Mouse (Mus musculus) liver, embryonic 14.5 days (tissue): Measurements from ENCODE around the gene Pdcd1lg2. TPM values are rescaled to one million over a fixed set of nuclear protein-coding genes. Genes with fewer than 3 reads are reported as not detected.

ENCODE experiments used
- ATAC-seq: fragments of 200-750 bp; cut with Nextera tagmentation; 2 replicates; pipeline ENCODE4 v1.8.0; 2017; ENCODE audit warnings: moderate number of reproducible peaks, mild to moderate bottlenecking, moderate library complexity; ENCODE audit not compliant: insufficient read depth
- DNase-seq, 3 experiments: peaks; one replicate each; pipeline ENCODE4 v3.0.0-alpha.2; 2012 to 2013; ENCODE audit warnings: low read depth in 3 of 3, low spot score in 3 of 3
- H3K27ac ChIP-seq: fragments of 300-500 bp; sonication (generic); 2 replicates; pipeline ENCODE4 v1.5.1; 2014; ENCODE audit warnings: moderate library complexity, mild to moderate bottlenecking, control low read depth, inconsistent platforms
- H3K27me3 ChIP-seq: fragments of 300-500 bp; sonication (generic); 2 replicates; pipeline ENCODE4 v1.6.1; 2014; ENCODE audit warnings: mild to moderate bottlenecking, low read length, moderate library complexity; ENCODE audit not compliant: control insufficient read depth, insufficient read depth
- H3K36me3 ChIP-seq: fragments of 300-500 bp; sonication (generic); replicated peaks from 2 replicates; pipeline ENCODE4 v1.6.1; 2014; ENCODE audit warnings: low read depth; ENCODE audit not compliant: control insufficient read depth, insufficient read depth
- H3K4me1 ChIP-seq, 2 experiments: fragments of 200-500 bp in 1 of 2; fragments of 300-500 bp in 1 of 2; sonication (generic) in 1 of 2; replicated peaks; 2 replicates each; pipeline ENCODE4 v1.6.1; 2012 to 2014; ENCODE audit warnings: antibody characterized with exemption in 1 of 2, inconsistent platforms in 1 of 2, low read length in 1 of 2; ENCODE audit not compliant: control insufficient read depth in 2 of 2, insufficient read depth in 2 of 2
- H3K4me2 ChIP-seq: fragments of 300-500 bp; sonication (generic); 2 replicates; pipeline ENCODE4 v1.6.1; 2014; ENCODE audit warnings: low read depth, mild to moderate bottlenecking, control low read depth, moderate library complexity
- H3K4me3 ChIP-seq, 2 experiments: fragments of 200-500 bp in 1 of 2; fragments of 300-500 bp in 1 of 2; sonication (generic) in 1 of 2; 2 replicates each; pipeline ENCODE4 v1.5.1; 2012 to 2014; ENCODE audit warnings: low read depth in 2 of 2, low read length in 2 of 2, mild to moderate bottlenecking in 2 of 2, control low read depth in 1 of 2, inconsistent platforms in 1 of 2, moderate library complexity in 1 of 2; ENCODE audit not compliant: insufficient read depth in 1 of 2
- H3K9ac ChIP-seq: fragments of 300-500 bp; sonication (generic); replicated peaks from 2 replicates; pipeline ENCODE4 v1.6.1; 2014; ENCODE audit warnings: mild to moderate bottlenecking, control low read depth, moderate library complexity
- H3K9me3 ChIP-seq: fragments of 300-500 bp; sonication (generic); 2 replicates; pipeline ENCODE4 v1.6.1; 2016; ENCODE audit warnings: low read length, mixed read lengths; ENCODE audit not compliant: control insufficient read depth
- CTCF ChIP-seq: IDR thresholded peaks from 2 replicates; pipeline ENCODE4 v1.5.1; 2016; ENCODE audit warnings: antibody characterized with exemption, low read depth, control low read depth
- EP300 ChIP-seq: IDR thresholded peaks from 2 replicates; pipeline ENCODE4 v1.6.1; 2016; ENCODE audit warnings: antibody characterized with exemption, low read depth
- WGBS: fragments of 180-500 bp; shearing (Covaris S2); extraction: QIAGEN DNeasy Blood & Tissue Kit; methylation state at CpG from one replicate; pipeline ENCODE4 v1.1.7; 2014; ENCODE audit not compliant: insufficient replicate concordance; 5-methylcytosine and 5-hydroxymethylcytosine counted together
- polyA plus RNA-seq, 2 experiments: library from polyadenylated mRNA; depleted of rRNA in 1 of 2; stranded (reverse) in 1 of 2; unstranded in 1 of 2; fragments of >200 nt; fragmentation: Nextera tagmentation in 1 of 2; extraction: Ambion mirVana in 1 of 2; gene quantifications; 2 replicates each; pipeline versions ENCODE4 v1.2.1 to v1.2.3; 2012 to 2014

Gene Pdcd1lg2
- polyA plus RNA-seq, 2 experiments, result 0.02 TPM; not detected in 1

GRCm38 (mm10) chr19:29518922-29519321 lies 108.2 kb downstream of the Pdcd1lg2 start:
- no peak for ATAC-seq
- TF ChIP-seq EP300, result no peak
- TF ChIP-seq CTCF, result no peak

More at GRCm38 (mm10) chr19:29518922-29519321, 108.2 kb downstream of the Pdcd1lg2 start:
- H3K4me1 ChIP-seq, result peaks cover 3 to 15% of the 10 kb centered on the region in 2 experiments; a peak in 3 of 4 replicates
- H3K9ac ChIP-seq, result no peak overlapping the region
- no peak overlapping the region for H3K4me3 ChIP-seq
- WGBS, result 69% methylated on average over 4 of the region's 4 CpGs
- no peak overlapping the region for H3K27ac ChIP-seq
- H3K4me2 ChIP-seq, result no peak overlapping the region
- H3K36me3 ChIP-seq, result no peaks in the 10 kb centered on the region
- no peaks in the 10 kb centered on the region for H3K27me3 ChIP-seq
- no peaks in the 10 kb centered on the region for H3K9me3 ChIP-seq
- no peak for DNase-seq

Other genes starting within 250 kb of the Pdcd1lg2 start
- gene Jak2, start 159.1 kb upstream of the Pdcd1lg2 start, polyA plus RNA-seq (2012; rRNA removed), result 8.6 and 13.9 TPM in 2 replicates
- 16.0 and 19.4 TPM in 2 replicates for gene Jak2, start 159.1 kb upstream of the Pdcd1lg2 start, polyA plus RNA-seq (2014; fragmentation: Nextera tagmentation; extraction: Ambion mirVana)
- gene Insl6, start 85.6 kb upstream of the Pdcd1lg2 start, polyA plus RNA-seq (2012; rRNA removed), result 0.36 and 0.45 TPM in 2 replicates
- 0.76 and 1.2 TPM in 2 replicates for gene Insl6, start 85.6 kb upstream of the Pdcd1lg2 start, polyA plus RNA-seq (2014; fragmentation: Nextera tagmentation; extraction: Ambion mirVana)
- not detected in 2 replicates for gene Rln1, start 76.2 kb upstream of the Pdcd1lg2 start, polyA plus RNA-seq (2012; rRNA removed)
- gene Rln1, start 76.2 kb upstream of the Pdcd1lg2 start, polyA plus RNA-seq (2014; fragmentation: Nextera tagmentation; extraction: Ambion mirVana), result not detected in 2 replicates
- 14.0 and 21.9 TPM in 2 replicates for gene Plgrkt, start 43.5 kb upstream of the Pdcd1lg2 start, polyA plus RNA-seq (2012; rRNA removed)
- gene Plgrkt, start 43.5 kb upstream of the Pdcd1lg2 start, polyA plus RNA-seq (2014; fragmentation: Nextera tagmentation; extraction: Ambion mirVana), result 26.2 and 28.3 TPM in 2 replicates
- gene Cd274, start 43.5 kb upstream of the Pdcd1lg2 start, polyA plus RNA-seq (2012; rRNA removed), result 0.65 and 0.75 TPM in 2 replicates
- gene Cd274, start 43.5 kb upstream of the Pdcd1lg2 start, polyA plus RNA-seq (2014; fragmentation: Nextera tagmentation; extraction: Ambion mirVana), result 0.10 and 0.67 TPM in 2 replicates
- gene Ric1, start 111.4 kb downstream of the Pdcd1lg2 start, polyA plus RNA-seq (2012; rRNA removed), result 2.4 and 3.1 TPM in 2 replicates
- gene Ric1, start 111.4 kb downstream of the Pdcd1lg2 start, polyA plus RNA-seq (2014; fragmentation: Nextera tagmentation; extraction: Ambion mirVana), result 2.8 and 2.9 TPM in 2 replicates
- gene Ermp1, start 237.5 kb downstream of the Pdcd1lg2 start, polyA plus RNA-seq (2012; rRNA removed), result 5.9 and 6.8 TPM in 2 replicates
- 7.2 and 8.6 TPM in 2 replicates for gene Ermp1, start 237.5 kb downstream of the Pdcd1lg2 start, polyA plus RNA-seq (2014; fragmentation: Nextera tagmentation; extraction: Ambion mirVana)